ENCODE assay signal across 8 mouse cellular contexts in the genomic region with DNA sequence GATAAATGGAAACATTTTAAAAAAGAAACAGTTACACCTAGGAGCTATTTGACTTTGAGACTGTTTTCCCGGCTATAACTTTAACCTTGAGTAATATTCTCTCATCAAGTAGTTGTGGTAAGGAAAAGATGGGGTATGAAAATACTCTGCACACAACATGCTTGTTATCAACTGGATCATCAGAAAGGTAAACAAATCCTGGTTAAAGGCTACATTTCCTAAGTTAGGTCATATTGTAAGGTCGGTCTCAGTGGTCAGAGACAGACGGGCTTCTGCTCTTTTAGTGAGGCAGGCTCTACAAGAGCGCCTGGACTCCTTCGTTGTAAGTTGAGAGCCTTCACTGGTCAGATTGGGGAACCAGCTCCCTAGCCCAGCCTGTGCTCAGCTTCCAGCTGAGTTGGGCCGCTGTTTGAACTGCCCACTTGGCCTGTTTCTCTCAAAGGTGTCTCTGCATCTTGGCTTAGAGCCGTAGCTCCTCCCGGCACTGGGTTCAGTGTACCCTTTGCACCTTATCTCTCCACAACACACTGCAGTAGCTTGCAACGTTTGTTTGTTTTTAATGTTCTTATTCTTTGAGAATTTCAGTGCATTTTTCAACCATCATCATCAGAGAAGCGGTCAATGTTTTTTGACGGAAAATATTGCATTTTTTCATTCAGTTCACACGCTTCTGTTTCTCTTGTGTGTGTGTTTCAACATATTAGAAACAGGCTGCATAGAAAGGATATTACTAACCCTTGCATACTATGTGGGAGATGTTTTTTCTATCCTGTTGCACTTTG. TPM values are rescaled to one million over a fixed set of nuclear protein-coding genes. Genes with fewer than 3 reads are reported as not detected.
A peak's percentile ranks its signal among the peaks of the same experiment; 100 is the strongest.
DNase-seq lines count a peak whose midpoint lies in the region; ATAC-seq and TF ChIP-seq lines count a peak whose summit lies in the region.

No protein-coding gene starts in this region.

- no peaks in the 10 kb centered on the region for H3K27me3 ChIP-seq in forebrain, embryonic 16.5 days (replicated peaks; ENCODE audit: control insufficient read depth, insufficient read depth, low read length)
- H3K27me3 ChIP-seq in limb, embryonic 14.5 days (ENCODE audit: control insufficient read depth, insufficient read depth, low read length), result no peaks in the 10 kb centered on the region

- 0 out of 2 replicates have a peak, but pooled peaks have one; percentile 8 for ATAC-seq in cerebellum, adult (ENCODE audit: insufficient number of reproducible peaks, low FRiP score, low TSS enrichment)
- no peak for ATAC-seq in forebrain, embryonic 16.5 days
- no peak for ATAC-seq in limb, embryonic 14.5 days (ENCODE audit: low FRiP score, low read depth)

- H3K4me3 ChIP-seq in forebrain, embryonic 16.5 days (replicated peaks; ENCODE audit: low read length), result peak overlapping the region; percentile 81
- H3K4me3 ChIP-seq in limb, embryonic 14.5 days (replicated peaks; ENCODE audit: low read length), result no peak overlapping the region
- H3K4me3 ChIP-seq in olfactory bulb, adult 2 months (ENCODE audit: insufficient read depth, low read depth, low read length), result peak overlapping the region; percentile 21

- no peaks in the 10 kb centered on the region; the same call in 1 of the 2 replicates for H3K9me3 ChIP-seq in forebrain, embryonic 16.5 days (ENCODE audit: control insufficient read depth, low read length)
- no peaks in the 10 kb centered on the region for H3K9me3 ChIP-seq in limb, embryonic 14.5 days (ENCODE audit: control insufficient read depth, low read length)

- no peak for TF ChIP-seq POLR2A in limb, embryonic 14.5 days (IDR thresholded peaks at IDR 0.05; ENCODE audit: borderline replicate concordance, extremely low read depth, insufficient read depth, insufficient read length)
- TF ChIP-seq POLR2A in olfactory bulb, adult 2 months (IDR thresholded peaks at IDR 0.05; ENCODE audit: insufficient read depth, low read depth, low read length), result no peak

- no peak for DNase-seq in cerebellum, postnatal 4 days (ENCODE audit: low spot score in 2 of 2)
- DNase-seq in brain, adult 2 months (ENCODE audit: low read depth, low spot score), result peak; percentile 65
- no peak for DNase-seq in limb, embryonic 14.5 days (ENCODE audit: low spot score)
- DNase-seq in left cerebral cortex, adult 8-10 months (ENCODE audit: low spot score in 2 of 2), result no peak
- DNase-seq in layer of hippocampus, postnatal 36 days, result no peak

- H3K27ac ChIP-seq in forebrain, embryonic 16.5 days (ENCODE audit: low read length), result no peak overlapping the region
- no peak overlapping the region for H3K27ac ChIP-seq in limb, embryonic 14.5 days (replicated peaks; ENCODE audit: low read depth, low read length)
- no peak overlapping the region for H3K27ac ChIP-seq in olfactory bulb, adult 2 months (ENCODE audit: insufficient read depth, low read depth, low read length)

- peaks cover 15% of the 10 kb centered on the region for H3K4me1 ChIP-seq in forebrain, embryonic 16.5 days (replicated peaks; ENCODE audit: control insufficient read depth, insufficient read depth, low read length)
- peaks cover 12% of the 10 kb centered on the region for H3K4me1 ChIP-seq in limb, embryonic 14.5 days (ENCODE audit: control insufficient read depth, insufficient read depth, low read length)
- H3K4me1 ChIP-seq in olfactory bulb, adult 2 months (ENCODE audit: control insufficient read depth, insufficient read depth, low read length), result peaks cover 8% of the 10 kb centered on the region; the same call in 1 of the 2 replicates

- peak overlapping the region; percentile 57 for H3K4me2 ChIP-seq in forebrain, embryonic 16.5 days (ENCODE audit: low read length)
- peak overlapping the region; percentile 13; the same call in 1 of the 2 replicates for H3K4me2 ChIP-seq in limb, embryonic 14.5 days (replicated peaks; ENCODE audit: low read depth, low read length, severe bottlenecking)

- 0 out of 2 replicates have a peak overlapping the region, but pooled peaks have one; percentile 9 for H3K9ac ChIP-seq in forebrain, embryonic 16.5 days (replicated peaks; ENCODE audit: low read depth, low read length)
- H3K9ac ChIP-seq in limb, embryonic 14.5 days (ENCODE audit: low read depth, low read length, severe bottlenecking), result no peak overlapping the region

- H3K36me3 ChIP-seq in forebrain, embryonic 16.5 days (ENCODE audit: control insufficient read depth, insufficient read depth), result no peaks in the 10 kb centered on the region
- H3K36me3 ChIP-seq in limb, embryonic 14.5 days (ENCODE audit: control insufficient read depth, insufficient read depth, low read length), result no peaks in the 10 kb centered on the region

- no peak for TF ChIP-seq CTCF in olfactory bulb, adult 2 months (IDR thresholded peaks at IDR 0.05; ENCODE audit: insufficient read depth, low read depth, low read length)

- 68% methylated on average over 12 of the region's 12 CpGs for WGBS in forebrain, embryonic 16.5 days
- 60% methylated on average over 12 of the region's 12 CpGs for WGBS in limb, embryonic 14.5 days
- WGBS in olfactory bulb, adult 2 months, result 54% methylated on average over 12 of the region's 12 CpGs

RNA-seq across cellular contexts. Expression of a gene that starts 1.8 kb away (rescaled TPM):
- polyA plus RNA-seq in forebrain, embryonic 16.5 days (2015; fragmentation: Nextera tagmentation; extraction: Ambion mirVana), result 51.2 TPM in 2 replicates
- 26.6 and 30.4 TPM in 2 replicates for polyA plus RNA-seq in limb, embryonic 14.5 days (2012; rRNA removed)
- polyA plus RNA-seq in limb, embryonic 14.5 days (2014; fragmentation: Nextera tagmentation; extraction: Ambion mirVana), result 58.4 TPM in 2 replicates
- polyA plus RNA-seq in olfactory bulb, adult 2 months (2012; ENCODE audit: insufficient read depth, insufficient read length, low replicate concordance, missing spikeins), result not detected in 2 replicates
- 100 to 1,000 TPM in 1 of 4 experiments, 10 to 100 TPM in 3; 82.3 to 105 (median 88.4) TPM for total RNA-seq in left cerebral cortex, adult 8-10 months (2022)
- 10 to 100 TPM; 79.2 to 84.4 TPM for total RNA-seq in layer of hippocampus, postnatal 36 days (2021)

RNA-seq across cellular contexts. Expression of a gene that starts 27.0 kb away (rescaled TPM):
- polyA plus RNA-seq in forebrain, embryonic 16.5 days (2015; fragmentation: Nextera tagmentation; extraction: Ambion mirVana), result 51.9 and 59.4 TPM in 2 replicates
- 22.8 and 41.7 TPM in 2 replicates for polyA plus RNA-seq in limb, embryonic 14.5 days (2012; rRNA removed)
- 62.4 and 66.3 TPM in 2 replicates for polyA plus RNA-seq in limb, embryonic 14.5 days (2014; fragmentation: Nextera tagmentation; extraction: Ambion mirVana)
- polyA plus RNA-seq in olfactory bulb, adult 2 months (2012; ENCODE audit: insufficient read depth, insufficient read length, low replicate concordance, missing spikeins), result not detected in 2 replicates
- total RNA-seq in left cerebral cortex, adult 8-10 months (2022), result 10 to 100 TPM; 30.0 to 36.1 (median 30.8) TPM
- total RNA-seq in layer of hippocampus, postnatal 36 days (2021), result 10 to 100 TPM; 28.1 to 29.9 TPM

RNA-seq across cellular contexts. Expression of a gene that starts 46.8 kb away (rescaled TPM):
- 5.3 and 5.6 TPM in 2 replicates for polyA plus RNA-seq in forebrain, embryonic 16.5 days (2015; fragmentation: Nextera tagmentation; extraction: Ambion mirVana)
- polyA plus RNA-seq in limb, embryonic 14.5 days (2012; rRNA removed), result 7.8 and 13.2 TPM in 2 replicates
- polyA plus RNA-seq in limb, embryonic 14.5 days (2014; fragmentation: Nextera tagmentation; extraction: Ambion mirVana), result 7.9 TPM in 2 replicates
- not detected in 2 replicates for polyA plus RNA-seq in olfactory bulb, adult 2 months (2012; ENCODE audit: insufficient read depth, insufficient read length, low replicate concordance, missing spikeins)
- 10 to 100 TPM; 13.1 to 18.8 (median 16.8) TPM for total RNA-seq in left cerebral cortex, adult 8-10 months (2022)
- 1 to 10 TPM; 8.0 to 9.1 TPM for total RNA-seq in layer of hippocampus, postnatal 36 days (2021)

Comparison
In these comparisons a context has a peak if more than half of its experiments do, and no peak if none do; other contexts are left out.
1. RNA of a gene that starts 1.8 kb away (polyA plus RNA-seq): 26.6 to 58.4 TPM in limb, embryonic 14.5 days and 51.2 TPM in forebrain, embryonic 16.5 days; not detected in olfactory bulb, adult 2 months; every median in the first group is over 10 times any median in the second.
2. RNA of a gene that starts 27.0 kb away (polyA plus RNA-seq): 22.8 to 66.3 TPM in limb, embryonic 14.5 days and 51.9 to 59.4 TPM in forebrain, embryonic 16.5 days; not detected in olfactory bulb, adult 2 months; every median in the first group is over 10 times any median in the second.